In genomic region chr9:28569041-28569522, GRCm38 (mm10) we compare ENCODE assay signal across 8 mouse cellular contexts.
A peak's percentile ranks its signal among the peaks of the same experiment; 100 is the strongest.
DNase-seq lines count a peak whose midpoint lies in the region; ATAC-seq lines count a peak whose summit lies in the region.

No protein-coding gene starts in this region.

- WGBS in midbrain, embryonic 13.5 days, result 44% methylated on average over 8 of the region's 8 CpGs

- no peak overlapping the region for H3K4me2 ChIP-seq in midbrain, embryonic 13.5 days (replicated peaks)

- H3K4me1 ChIP-seq in midbrain, embryonic 13.5 days (replicated peaks), result peaks cover 11% of the 10 kb centered on the region; the same call in 1 of the 2 replicates

- no peak overlapping the region for H3K4me3 ChIP-seq in midbrain, embryonic 13.5 days (replicated peaks)

- H3K27ac ChIP-seq in midbrain, embryonic 13.5 days, result no peak overlapping the region

- H3K27me3 ChIP-seq in midbrain, embryonic 13.5 days, result no peaks in the 10 kb centered on the region

- no peaks in the 10 kb centered on the region for H3K36me3 ChIP-seq in midbrain, embryonic 13.5 days

- ATAC-seq in frontal cortex, adult (ENCODE audit: low TSS enrichment), result peak; percentile 44
- ATAC-seq in midbrain, embryonic 13.5 days, result peak; percentile 56; the same call in 1 of the 2 replicates

- no peaks in the 10 kb centered on the region for H3K9me3 ChIP-seq in midbrain, embryonic 13.5 days

- H3K9ac ChIP-seq in midbrain, embryonic 13.5 days (replicated peaks), result no peak overlapping the region

- DNase-seq in frontal cortex, postnatal 10 days (ENCODE audit: low spot score in 2 of 2), result no peak
- DNase-seq in layer of hippocampus, adult 9-11 months, result peak; percentile 21
- no peak for DNase-seq in layer of hippocampus, adult 9-10 months (ENCODE audit: low spot score)
- peak; percentile 81 to 89 for DNase-seq in cerebellum, postnatal 10 days
- DNase-seq in ovary, adult 18-20 months (ENCODE audit: low spot score), result no peak
- no peak for DNase-seq in testis, postnatal 10 days (ENCODE audit: low spot score)

Comparison
In these comparisons a context has a peak if more than half of its experiments do, and no peak if none do; other contexts are left out.
1. DNase-seq: peak in layer of hippocampus, adult 9-11 months (single experiment) and cerebellum, postnatal 10 days (2 of 2); none in frontal cortex, postnatal 10 days (0 of 2), layer of hippocampus, adult 9-10 months (single experiment), ovary, adult 18-20 months (single experiment) and testis, postnatal 10 days (single experiment).